Mouse (Mus musculus): Measurements from ENCODE around the gene Gm14851. TPM values are rescaled to one million over a fixed set of nuclear protein-coding genes. Genes with fewer than 3 reads are reported as not detected.

The Gm14851 gene
- polyA plus RNA-seq (2015; fragmentation: Illumina TruSeq; extraction: RNeasy Lipid Tissue Mini Kit (QIAGEN cat#74804); ENCODE audit: insufficient read depth, low replicate concordance) = not detected

GRCm38 (mm10) chr8:21095950-21096349, at the start of gene Gm14851:
Gene Gm14851 (minus strand): TSS chr8:21096050.

GRCm38 (mm10) chr8:21134342-21134741, 38.5 kb upstream of the Gm14851 start, which contains the start of gene Defa30:
Gene Defa30 (plus strand): TSS chr8:21134642.

GRCm38 (mm10) chr8:21084142-21084541, 11.7 kb downstream of the Gm14851 start, which contains the start of gene Defa25:
Gene Defa25 (plus strand): TSS chr8:21084442.

GRCm38 (mm10) chr8:21064738-21065137, 31.1 kb downstream of the Gm14851 start, which contains the start of gene Defa35:
Gene Defa35 (plus strand): TSS chr8:21065038.

GRCm38 (mm10) chr8:21054747-21055146, 41.1 kb downstream of the Gm14851 start, which contains the start of gene Defa23:
Gene Defa23 (plus strand): TSS chr8:21055047.

Other genes starting within 250 kb of the Gm14851 start
- gene Defb33, start 203.4 kb downstream of the Gm14851 start, polyA plus RNA-seq (2015; fragmentation: Illumina TruSeq; extraction: RNeasy Lipid Tissue Mini Kit (QIAGEN cat#74804); ENCODE audit: insufficient read depth, low replicate concordance) = not detected
- gene Gm15056, start 193.4 kb downstream of the Gm14851 start, polyA plus RNA-seq (2015; fragmentation: Illumina TruSeq; extraction: RNeasy Lipid Tissue Mini Kit (QIAGEN cat#74804); ENCODE audit: insufficient read depth, low replicate concordance) = 3.4 TPM
- not detected for gene Gm6040, start 174.0 kb downstream of the Gm14851 start, polyA plus RNA-seq (2015; fragmentation: Illumina TruSeq; extraction: RNeasy Lipid Tissue Mini Kit (QIAGEN cat#74804); ENCODE audit: insufficient read depth, low replicate concordance)
- gene AY761185, start 151.3 kb downstream of the Gm14851 start, polyA plus RNA-seq (2015; fragmentation: Illumina TruSeq; extraction: RNeasy Lipid Tissue Mini Kit (QIAGEN cat#74804); ENCODE audit: insufficient read depth, low replicate concordance) = not detected
- gene Defa21, start 70.5 kb downstream of the Gm14851 start, polyA plus RNA-seq (2015; fragmentation: Illumina TruSeq; extraction: RNeasy Lipid Tissue Mini Kit (QIAGEN cat#74804); ENCODE audit: insufficient read depth, low replicate concordance) = not detected
- gene Defa23, start 41.0 kb downstream of the Gm14851 start, polyA plus RNA-seq (2015; fragmentation: Illumina TruSeq; extraction: RNeasy Lipid Tissue Mini Kit (QIAGEN cat#74804); ENCODE audit: insufficient read depth, low replicate concordance) = not detected
- gene Defa35, start 31.0 kb downstream of the Gm14851 start, polyA plus RNA-seq (2015; fragmentation: Illumina TruSeq; extraction: RNeasy Lipid Tissue Mini Kit (QIAGEN cat#74804); ENCODE audit: insufficient read depth, low replicate concordance) = not detected
- not detected for gene Defa25, start 11.6 kb downstream of the Gm14851 start, polyA plus RNA-seq (2015; fragmentation: Illumina TruSeq; extraction: RNeasy Lipid Tissue Mini Kit (QIAGEN cat#74804); ENCODE audit: insufficient read depth, low replicate concordance)
- gene Defa30, start 38.6 kb upstream of the Gm14851 start, polyA plus RNA-seq (2015; fragmentation: Illumina TruSeq; extraction: RNeasy Lipid Tissue Mini Kit (QIAGEN cat#74804); ENCODE audit: insufficient read depth, low replicate concordance) = not detected
- gene Defa22, start 66.2 kb upstream of the Gm14851 start, polyA plus RNA-seq (2015; fragmentation: Illumina TruSeq; extraction: RNeasy Lipid Tissue Mini Kit (QIAGEN cat#74804); ENCODE audit: insufficient read depth, low replicate concordance) = not detected
- not detected for gene Defa31, start 95.6 kb upstream of the Gm14851 start, polyA plus RNA-seq (2015; fragmentation: Illumina TruSeq; extraction: RNeasy Lipid Tissue Mini Kit (QIAGEN cat#74804); ENCODE audit: insufficient read depth, low replicate concordance)
- gene Gm15293, start 105.5 kb upstream of the Gm14851 start, polyA plus RNA-seq (2015; fragmentation: Illumina TruSeq; extraction: RNeasy Lipid Tissue Mini Kit (QIAGEN cat#74804); ENCODE audit: insufficient read depth, low replicate concordance) = not detected
- not detected for gene Gm15292, start 153.7 kb upstream of the Gm14851 start, polyA plus RNA-seq (2015; fragmentation: Illumina TruSeq; extraction: RNeasy Lipid Tissue Mini Kit (QIAGEN cat#74804); ENCODE audit: insufficient read depth, low replicate concordance)
- not detected for gene Defa27, start 219.5 kb upstream of the Gm14851 start, polyA plus RNA-seq (2015; fragmentation: Illumina TruSeq; extraction: RNeasy Lipid Tissue Mini Kit (QIAGEN cat#74804); ENCODE audit: insufficient read depth, low replicate concordance)
- gene Defa29, start 231.0 kb upstream of the Gm14851 start, polyA plus RNA-seq (2015; fragmentation: Illumina TruSeq; extraction: RNeasy Lipid Tissue Mini Kit (QIAGEN cat#74804); ENCODE audit: insufficient read depth, low replicate concordance) = not detected